Mouse (Mus musculus) ES-Bruce4 (cell line): ENCODE measurements at regions not wholly inside any gene's neighbourhood (a gene's known extent, or its start where the extent isn't known, plus 50 kb on each side); places are given as distances from the start of the nearest gene placed in this dataset.

Experiments
- CTCF ChIP-seq: IDR thresholded peaks from one replicate; pipeline ENCODE4 v1.8.1; 2011; ENCODE audit warnings: low read depth, low read length
- EP300 ChIP-seq: IDR thresholded peaks from 2 replicates; pipeline ENCODE4 v1.6.1; 2011; ENCODE audit warnings: low read depth, low read length; ENCODE audit not compliant: insufficient read depth
- POLR2A ChIP-seq: IDR thresholded peaks from one replicate; pipeline ENCODE4 v1.8.1; 2011; ENCODE audit warnings: low read length; ENCODE audit not compliant: insufficient read depth

DNA sequence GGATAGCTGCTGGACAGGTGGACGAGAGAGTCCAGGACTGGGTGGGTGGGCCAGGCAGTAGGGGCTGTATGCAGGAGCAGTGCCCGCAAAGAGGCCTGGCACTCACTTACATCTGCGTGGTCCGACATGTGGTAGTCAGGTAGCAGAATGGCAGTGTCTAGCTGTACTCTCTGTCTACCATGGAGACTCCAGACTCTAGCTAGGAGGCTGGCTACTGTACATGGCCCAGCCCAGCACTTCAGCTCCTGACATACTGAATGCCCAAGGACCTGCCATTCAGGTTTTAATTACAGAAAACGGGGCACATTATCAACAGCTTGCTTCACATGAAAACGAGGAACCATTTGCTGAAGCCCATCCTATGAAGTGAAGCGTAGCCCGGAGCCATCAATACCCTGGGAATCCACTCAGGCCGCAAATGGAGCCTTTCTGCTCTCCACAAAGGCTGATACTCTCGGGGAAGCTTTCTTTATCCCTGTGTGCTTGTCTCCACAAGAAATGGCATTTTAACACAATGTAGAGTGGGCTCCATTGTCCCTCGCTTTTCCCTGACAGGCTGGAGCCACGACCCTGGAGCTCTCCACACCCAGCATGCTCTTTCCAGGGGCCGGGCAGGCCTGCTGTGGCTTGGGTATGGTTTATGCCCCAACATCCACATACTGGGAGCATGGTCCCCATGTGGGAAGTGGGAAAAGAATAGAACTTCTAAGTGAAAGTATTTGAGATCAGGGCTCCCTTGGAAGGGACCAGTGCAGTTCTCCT lies 110.6 kb upstream of the A530016L24Rik start:
- TF ChIP-seq EP300 (no peak), POLR2A (no peak), CTCF (no peak)
